ENCODE assay signal across 19 mouse cellular contexts in the genomic region with DNA sequence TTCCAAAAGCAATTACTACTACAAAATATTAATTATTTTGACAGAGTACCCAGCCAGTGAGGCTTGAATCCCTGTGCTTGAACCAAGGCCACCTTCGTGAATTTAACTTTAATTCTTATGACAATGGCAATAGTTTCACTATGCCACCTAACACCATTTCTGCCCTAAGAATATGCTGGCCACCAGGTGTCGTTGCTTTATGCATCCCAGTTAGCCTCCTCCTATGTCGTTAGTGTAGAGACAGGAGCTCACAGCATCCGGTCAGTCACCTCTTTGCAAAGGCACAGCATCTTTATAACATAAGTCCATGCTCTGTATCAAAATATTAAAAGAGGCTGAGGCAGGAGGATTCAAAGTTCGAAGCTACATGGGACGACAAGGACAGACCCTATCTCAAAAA.
DNase-seq lines count a peak whose midpoint lies in the region; ATAC-seq and TF ChIP-seq lines count a peak whose summit lies in the region.
"Had no signal": no experiment of that assay in that cellular context is flagged by ENCODE, and none has a peak within 500 bp of the region (broad histone marks: within the 10 kb centered on the region; RNA-seq: fewer than 3 reads in every experiment).

No protein-coding gene starts in this region.

- no peaks in the 10 kb centered on the region for H3K36me3 ChIP-seq in intestine, postnatal 0 days (ENCODE audit: control insufficient read depth, insufficient read depth)
- H3K36me3 ChIP-seq in intestine, embryonic 15.5 days, result no peaks in the 10 kb centered on the region
- H3K36me3 ChIP-seq in midbrain, postnatal 0 days (ENCODE audit: insufficient read depth, low read length), result no peaks in the 10 kb centered on the region
- no peaks in the 10 kb centered on the region for H3K36me3 ChIP-seq in midbrain, embryonic 14.5 days (ENCODE audit: control insufficient read depth, insufficient read depth, low read length)
- H3K36me3 ChIP-seq: embryonic facial prominence, embryonic 15.5 days; forebrain, embryonic 12.5 days; heart, embryonic 15.5 days; hindbrain, embryonic 13.5 days; limb, embryonic 12.5 days; liver, embryonic 12.5 days; neural tube, embryonic 12.5 days had no signal

- H3K9ac ChIP-seq in intestine, postnatal 0 days (ENCODE audit: low read depth, low read length), result no peak overlapping the region
- no peak overlapping the region for H3K9ac ChIP-seq in intestine, embryonic 15.5 days
- no peak overlapping the region for H3K9ac ChIP-seq in midbrain, postnatal 0 days (replicated peaks; ENCODE audit: low read length, poor library complexity, severe bottlenecking)
- H3K9ac ChIP-seq in midbrain, embryonic 14.5 days (replicated peaks; ENCODE audit: low read length), result no peak overlapping the region
- H3K9ac ChIP-seq: embryonic facial prominence, embryonic 15.5 days; forebrain, embryonic 12.5 days; heart, embryonic 15.5 days; hindbrain, embryonic 13.5 days; limb, embryonic 12.5 days; liver, embryonic 12.5 days; lung, embryonic 14.5 days; neural tube, embryonic 12.5 days had no signal

- H3K4me3 ChIP-seq in intestine, postnatal 0 days (ENCODE audit: low read depth, low read length), result no peak overlapping the region
- no peak overlapping the region for H3K4me3 ChIP-seq in intestine, embryonic 15.5 days (replicated peaks)
- no peak overlapping the region for H3K4me3 ChIP-seq in midbrain, postnatal 0 days (ENCODE audit: low read depth, low read length)
- no peak overlapping the region for H3K4me3 ChIP-seq in midbrain, embryonic 14.5 days (replicated peaks; ENCODE audit: low read depth, low read length)
- H3K4me3 ChIP-seq: embryonic facial prominence, embryonic 10.5 days; embryonic facial prominence, embryonic 15.5 days; forebrain, embryonic 12.5 days; heart, embryonic 15.5 days; hindbrain, embryonic 13.5 days; limb, embryonic 12.5 days; liver, embryonic 12.5 days; midbrain, embryonic 10.5 days; myocyte; neural tube, embryonic 12.5 days had no signal

- peak; percentile 36 for TF ChIP-seq CTCF in intestine, postnatal 0 days (IDR thresholded peaks at IDR 0.05; ENCODE audit: low read depth)
- 0 out of 2 replicates have a peak, but pooled peaks have one; percentile 16 for TF ChIP-seq CTCF in midbrain, postnatal 0 days (IDR thresholded peaks at IDR 0.05)

- WGBS in intestine, postnatal 0 days, result 82% methylated on average over 6 of the region's 6 CpGs
- 88% methylated on average over 6 of the region's 6 CpGs for WGBS in intestine, embryonic 15.5 days
- WGBS in midbrain, postnatal 0 days, result 86% methylated on average over 6 of the region's 6 CpGs
- 80% methylated on average over 6 of the region's 6 CpGs for WGBS in midbrain, embryonic 14.5 days

- H3K4me1 ChIP-seq in intestine, postnatal 0 days (replicated peaks; ENCODE audit: control insufficient read depth, insufficient read depth, low read length), result no peaks in the 10 kb centered on the region; the same call in 1 of the 2 replicates
- no peaks in the 10 kb centered on the region for H3K4me1 ChIP-seq in intestine, embryonic 15.5 days (replicated peaks)
- H3K4me1 ChIP-seq in midbrain, postnatal 0 days (ENCODE audit: insufficient read depth, low read length), result 0 out of 2 replicates have a peak, but pooled peaks cover 4% of the 10 kb centered on the region
- H3K4me1 ChIP-seq in midbrain, embryonic 14.5 days (ENCODE audit: control insufficient read depth, insufficient read depth, low read length), result no peaks in the 10 kb centered on the region

- H3K4me2 ChIP-seq in intestine, postnatal 0 days (replicated peaks; ENCODE audit: low read depth), result no peak overlapping the region
- H3K4me2 ChIP-seq in intestine, embryonic 15.5 days (replicated peaks), result no peak overlapping the region
- H3K4me2 ChIP-seq in midbrain, postnatal 0 days (ENCODE audit: low read depth, low read length, poor library complexity, severe bottlenecking), result no peak overlapping the region
- no peak overlapping the region for H3K4me2 ChIP-seq in midbrain, embryonic 14.5 days (ENCODE audit: low read length)
- H3K4me2 ChIP-seq: embryonic facial prominence, embryonic 15.5 days; forebrain, embryonic 12.5 days; heart, embryonic 15.5 days; hindbrain, embryonic 13.5 days; limb, embryonic 12.5 days; liver, embryonic 12.5 days; lung, embryonic 14.5 days; neural tube, embryonic 12.5 days had no signal

- peak; percentile 48 for DNase-seq in cerebellum, adult 11-12 months
- no peak for DNase-seq in cerebellum, postnatal 14 days
- no peak for DNase-seq in midbrain, postnatal 0 days (ENCODE audit: low spot score)
- no peak for DNase-seq in midbrain, embryonic 14.5 days
- no peak for DNase-seq in T-cell, adult 2 months (ENCODE audit: low spot score)

- H3K27me3 ChIP-seq in intestine, postnatal 0 days (replicated peaks; ENCODE audit: control insufficient read depth, insufficient read depth, low read length), result no peaks in the 10 kb centered on the region
- H3K27me3 ChIP-seq in intestine, embryonic 15.5 days (replicated peaks), result no peaks in the 10 kb centered on the region
- H3K27me3 ChIP-seq in midbrain, postnatal 0 days (ENCODE audit: insufficient read depth, low read length), result no peaks in the 10 kb centered on the region
- H3K27me3 ChIP-seq in midbrain, embryonic 14.5 days (ENCODE audit: control insufficient read depth, insufficient read depth, low read length), result no peaks in the 10 kb centered on the region
- H3K27me3 ChIP-seq: embryonic facial prominence, embryonic 15.5 days; forebrain, embryonic 12.5 days; heart, embryonic 15.5 days; hindbrain, embryonic 13.5 days; limb, embryonic 12.5 days; liver, embryonic 12.5 days; neural tube, embryonic 12.5 days had no signal

- no peak overlapping the region for H3K27ac ChIP-seq in intestine, postnatal 0 days (ENCODE audit: low read depth, low read length)
- H3K27ac ChIP-seq in intestine, embryonic 15.5 days, result no peak overlapping the region
- no peak overlapping the region for H3K27ac ChIP-seq in midbrain, postnatal 0 days (ENCODE audit: low read depth, low read length)
- H3K27ac ChIP-seq in midbrain, embryonic 14.5 days (replicated peaks; ENCODE audit: low read depth, low read length), result no peak overlapping the region
- H3K27ac ChIP-seq: embryonic facial prominence, embryonic 10.5 days; embryonic facial prominence, embryonic 15.5 days; forebrain, embryonic 12.5 days; heart, embryonic 15.5 days; hindbrain, embryonic 13.5 days; limb, embryonic 12.5 days; liver, embryonic 12.5 days; midbrain, embryonic 10.5 days; neural tube, embryonic 12.5 days had no signal

- H3K9me3 ChIP-seq in intestine, postnatal 0 days (ENCODE audit: control insufficient read depth), result no peaks in the 10 kb centered on the region
- H3K9me3 ChIP-seq in intestine, embryonic 15.5 days, result no peaks in the 10 kb centered on the region
- H3K9me3 ChIP-seq in midbrain, postnatal 0 days (ENCODE audit: low read length), result no peaks in the 10 kb centered on the region
- no peaks in the 10 kb centered on the region for H3K9me3 ChIP-seq in midbrain, embryonic 14.5 days (ENCODE audit: control insufficient read depth, low read length)
- H3K9me3 ChIP-seq: embryonic facial prominence, embryonic 10.5 days; embryonic facial prominence, embryonic 15.5 days; forebrain, embryonic 12.5 days; G1E; heart, embryonic 15.5 days; hindbrain, embryonic 13.5 days; limb, embryonic 12.5 days; liver, embryonic 12.5 days; midbrain, embryonic 10.5 days; neural tube, embryonic 12.5 days had no signal

- ATAC-seq in intestine, postnatal 0 days, result no peak
- no peak for ATAC-seq in intestine, embryonic 15.5 days
- ATAC-seq in midbrain, postnatal 0 days (ENCODE audit: low FRiP score), result no peak
- no peak for ATAC-seq in midbrain, embryonic 14.5 days (ENCODE audit: low FRiP score, low TSS enrichment)
